Mouse (Mus musculus) forebrain, postnatal 0 days (tissue): ENCODE results near the gene Zbtb20. TPM values are rescaled to one million over a fixed set of nuclear protein-coding genes. Genes with fewer than 3 reads are reported as not detected.

Experiments used
- ATAC-seq: fragments of 200-750 bp; cut with Nextera tagmentation; 2 replicates; pipeline ENCODE4 v1.8.0; 2017; ENCODE audit warnings: mild to moderate bottlenecking, moderate library complexity
- DNase-seq: peaks from one replicate; pipeline ENCODE4 v3.0.0-alpha.2; 2015
- H3K27ac ChIP-seq: fragments of 300-500 bp; sonication (generic); 2 replicates; pipeline ENCODE4 v1.5.1; 2014; ENCODE audit warnings: low read depth, mild to moderate bottlenecking, antibody characterized with exemption, low read length, moderate library complexity, mixed read lengths
- H3K27me3 ChIP-seq: fragments of 300-500 bp; sonication (generic); 2 replicates; pipeline ENCODE4 v1.6.1; 2014; ENCODE audit warnings: mild to moderate bottlenecking, low read length, mixed read lengths; ENCODE audit not compliant: insufficient read depth
- H3K36me3 ChIP-seq: fragments of 300-500 bp; sonication (generic); 2 replicates; pipeline ENCODE4 v1.6.1; 2014; ENCODE audit warnings: mild to moderate bottlenecking, moderate library complexity; ENCODE audit not compliant: insufficient read depth
- H3K4me1 ChIP-seq: fragments of 300-500 bp; sonication (generic); 2 replicates; pipeline ENCODE4 v1.6.1; 2014; ENCODE audit warnings: antibody characterized with exemption; ENCODE audit not compliant: insufficient read depth
- H3K4me2 ChIP-seq: fragments of 300-500 bp; sonication (generic); 2 replicates; pipeline ENCODE4 v1.6.1; 2014; ENCODE audit warnings: low read depth, mild to moderate bottlenecking, moderate library complexity
- H3K4me3 ChIP-seq: fragments of 300-500 bp; sonication (generic); 2 replicates; pipeline ENCODE4 v1.5.1; 2014; ENCODE audit warnings: low read depth, low read length, mixed read lengths
- H3K9ac ChIP-seq: fragments of 300-500 bp; sonication (generic); 2 replicates; pipeline ENCODE4 v1.6.1; 2014; ENCODE audit warnings: mild to moderate bottlenecking
- H3K9me3 ChIP-seq: fragments of 300-500 bp; sonication (generic); 2 replicates; pipeline ENCODE4 v1.6.1; 2016; ENCODE audit warnings: low read length
- CTCF ChIP-seq: sonication (generic); IDR thresholded peaks from 2 replicates; pipeline ENCODE4 v1.5.1; 2016; ENCODE audit warnings: antibody characterized with exemption, control low read depth, low read depth
- WGBS: fragments of 180-500 bp; shearing (Covaris S2); extraction: QIAGEN DNeasy Blood & Tissue Kit; methylation state at CpG from one replicate; pipeline ENCODE4 v1.1.7; 2014; 5-methylcytosine and 5-hydroxymethylcytosine counted together
- polyA plus RNA-seq: library from polyadenylated mRNA; unstranded; fragments of >200 nt; fragmentation: Nextera tagmentation; extraction: Ambion mirVana; gene quantifications from 2 replicates; pipeline ENCODE4 v1.2.1, GENCODE M21; 2015
- total RNA-seq: library from RNA; depleted of rRNA; stranded (reverse); fragments of >200 nt; gene quantifications from 2 replicates; pipeline ENCODE4 v1.2.3, GENCODE M21; 2014

Gene Zbtb20
- total and polyA plus RNA-seq, 2 experiments from 2014 or later = 63.4 to 90.9 TPM

GRCm38 (mm10) chr16:43309968-43310431, 434.3 kb downstream of the Zbtb20 start:
- peak overlapping the region; percentile 22; the same call in 1 of the 2 replicates for H3K27ac ChIP-seq
- DNase-seq = peak; percentile 26
- 7% methylated on average over 4 of the region's 4 CpGs for WGBS
- H3K9me3 ChIP-seq = no peaks in the 10 kb centered on the region
- TF ChIP-seq CTCF = no peak
- no peak overlapping the region for H3K4me3 ChIP-seq
- H3K4me1 ChIP-seq = no peaks in the 10 kb centered on the region
- no peak overlapping the region for H3K9ac ChIP-seq
- peak; percentile 81 for ATAC-seq
- H3K27me3 ChIP-seq = no peaks in the 10 kb centered on the region
- no peak overlapping the region for H3K4me2 ChIP-seq
- no peaks in the 10 kb centered on the region for H3K36me3 ChIP-seq

- Histone ChIP-seq H3K9me3 (no peaks in the 10 kb centered on the region), H3K4me2 (no peak overlapping the region), H3K4me3 (no peak overlapping the region), H3K4me1 (no peaks in the 10 kb centered on the region), H3K9ac (no peak overlapping the region), H3K27ac (no peak overlapping the region), H3K36me3 (no peaks in the 10 kb centered on the region), H3K27me3 (no peaks in the 10 kb centered on the region)
- WGBS = 61% methylated on average over 3 of the region's 3 CpGs
- no peak for ATAC-seq
- TF ChIP-seq CTCF = no peak
- DNase-seq = no peak
Measured at GRCm38 (mm10) chr16:43324009-43324408, 448.3 kb downstream of the Zbtb20 start.

GRCm38 (mm10) chr16:43328221-43328620, 452.5 kb downstream of the Zbtb20 start:
- no peaks in the 10 kb centered on the region for H3K9me3 ChIP-seq
- DNase-seq (no peak), ATAC-seq (no peak)
- 86% methylated on average over 1 of the region's 1 CpGs for WGBS
- no peaks in the 10 kb centered on the region for H3K4me1 ChIP-seq
- H3K27ac ChIP-seq = no peak overlapping the region
- no peaks in the 10 kb centered on the region for H3K27me3 ChIP-seq
- no peaks in the 10 kb centered on the region for H3K36me3 ChIP-seq
- no peak overlapping the region for H3K4me2 ChIP-seq
- H3K9ac ChIP-seq = no peak overlapping the region
- no peak overlapping the region for H3K4me3 ChIP-seq
- TF ChIP-seq CTCF = no peak

GRCm38 (mm10) chr16:43330206-43330605, 454.5 kb downstream of the Zbtb20 start:
- TF ChIP-seq CTCF = no peak
- 47% methylated on average over 3 of the region's 3 CpGs for WGBS
- H3K4me2 ChIP-seq = no peak overlapping the region
- no peak overlapping the region for H3K9ac ChIP-seq
- ATAC-seq = no peak
- no peak for DNase-seq
- no peaks in the 10 kb centered on the region for H3K27me3 ChIP-seq
- H3K36me3 ChIP-seq = no peaks in the 10 kb centered on the region
- no peak overlapping the region for H3K27ac ChIP-seq
- peaks cover 4% of the 10 kb centered on the region; the same call in 1 of the 2 replicates for H3K4me1 ChIP-seq
- H3K9me3 ChIP-seq = no peaks in the 10 kb centered on the region
- H3K4me3 ChIP-seq = no peak overlapping the region

- Histone ChIP-seq H3K27ac (no peak overlapping the region), H3K27me3 (no peaks in the 10 kb centered on the region), H3K9ac (no peak overlapping the region), H3K9me3 (no peaks in the 10 kb centered on the region), H3K36me3 (no peaks in the 10 kb centered on the region), H3K4me2 (no peak overlapping the region), H3K4me3 (no peak overlapping the region), H3K4me1 (peaks cover 4% of the 10 kb centered on the region; the same call in 1 of the 2 replicates)
- DNase-seq = no peak
- 95% methylated on average over 3 of the region's 3 CpGs for whole genome bisulfite sequencing
- ATAC-seq = no peak
- TF ChIP-seq CTCF = no peak
Measured at GRCm38 (mm10) chr16:43331440-43331839, 455.8 kb downstream of the Zbtb20 start.

- Histone ChIP-seq H3K4me2 (no peak overlapping the region), H3K27me3 (no peaks in the 10 kb centered on the region), H3K4me3 (no peak overlapping the region), H3K9ac (no peak overlapping the region), H3K9me3 (no peaks in the 10 kb centered on the region), H3K4me1 (peaks cover 4% of the 10 kb centered on the region; the same call in 1 of the 2 replicates), H3K27ac (no peak overlapping the region), H3K36me3 (no peaks in the 10 kb centered on the region)
- ATAC-seq = no peak
- no peak for TF ChIP-seq CTCF
- no peak for DNase-seq
- WGBS = 55% methylated on average over 2 of the region's 2 CpGs
Measured at GRCm38 (mm10) chr16:43332734-43333133, 457.1 kb downstream of the Zbtb20 start.

GRCm38 (mm10) chr16:43333265-43333664, 457.6 kb downstream of the Zbtb20 start:
- Histone ChIP-seq H3K36me3 (no peaks in the 10 kb centered on the region), H3K9me3 (no peaks in the 10 kb centered on the region), H3K4me2 (no peak overlapping the region), H3K9ac (no peak overlapping the region), H3K4me3 (no peak overlapping the region), H3K27me3 (no peaks in the 10 kb centered on the region), H3K27ac (no peak overlapping the region), H3K4me1 (peaks cover 4% of the 10 kb centered on the region; the same call in 1 of the 2 replicates)
- 57% methylated on average over 1 of the region's 1 CpGs for WGBS
- no peak for DNase-seq
- ATAC-seq = no peak
- TF ChIP-seq CTCF = no peak
